Mouse (Mus musculus) heart, embryonic 14.5 days (tissue): ENCODE data around the gene Hspbp1. TPM values are rescaled to one million over a fixed set of nuclear protein-coding genes. Genes with fewer than 3 reads are reported as not detected.

Experiments
- ATAC-seq: fragments of 200-750 bp; cut with Nextera tagmentation; 2 replicates; pipeline ENCODE4 v1.8.0; 2017; ENCODE audit warnings: low read depth, moderate TSS enrichment; ENCODE audit not compliant: insufficient number of reproducible peaks, insufficient read depth, low FRiP score
- H3K27ac ChIP-seq, 2 experiments: fragments of 200-500 bp in 1 of 2; fragments of 300-500 bp in 1 of 2; sonication (generic) in 1 of 2; replicated peaks in 1 of 2; 2 replicates each; pipeline ENCODE4 v1.5.1; 2012 to 2014; ENCODE audit warnings: low read depth in 2 of 2, low read length in 2 of 2, control low read depth in 1 of 2, mild to moderate bottlenecking in 1 of 2, mixed read lengths in 1 of 2; ENCODE audit not compliant: control insufficient read depth in 1 of 2, insufficient read depth in 1 of 2
- H3K27me3 ChIP-seq: fragments of 300-500 bp; sonication (generic); 2 replicates; pipeline ENCODE4 v1.6.1; 2014; ENCODE audit warnings: mild to moderate bottlenecking, low read length, control low read depth; ENCODE audit not compliant: control insufficient read depth, insufficient read depth
- H3K36me3 ChIP-seq: fragments of 300-500 bp; sonication (generic); 2 replicates; pipeline ENCODE4 v1.6.1; 2014; ENCODE audit warnings: mild to moderate bottlenecking, control low read depth, low read length, mixed read lengths; ENCODE audit not compliant: control insufficient read depth, insufficient read depth
- H3K4me1 ChIP-seq, 2 experiments: fragments of 200-500 bp in 1 of 2; fragments of 300-500 bp in 1 of 2; sonication (generic) in 1 of 2; 2 replicates each; pipeline ENCODE4 v1.6.1; 2012 to 2014; ENCODE audit warnings: low read length in 2 of 2, control low read depth in 1 of 2, mixed read lengths in 1 of 2; ENCODE audit not compliant: control insufficient read depth in 2 of 2, insufficient read depth in 2 of 2
- H3K4me2 ChIP-seq: fragments of 300-500 bp; sonication (generic); 2 replicates; pipeline ENCODE4 v1.6.1; 2014; ENCODE audit warnings: mild to moderate bottlenecking, low read length
- H3K4me3 ChIP-seq, 2 experiments: fragments of 200-500 bp in 1 of 2; fragments of 300-500 bp in 1 of 2; sonication (generic) in 1 of 2; 2 replicates each; pipeline ENCODE4 v1.5.1; 2012 to 2014; ENCODE audit warnings: low read length in 2 of 2, mild to moderate bottlenecking in 2 of 2, control low read depth in 1 of 2, low read depth in 1 of 2, moderate library complexity in 1 of 2; ENCODE audit not compliant: control insufficient read depth in 1 of 2, insufficient read depth in 1 of 2
- H3K9ac ChIP-seq: fragments of 300-500 bp; sonication (generic); 2 replicates; pipeline ENCODE4 v1.6.1; 2014; ENCODE audit warnings: mild to moderate bottlenecking, low read length
- H3K9me3 ChIP-seq: fragments of 300-500 bp; sonication (generic); 2 replicates; pipeline ENCODE4 v1.6.1; 2016; ENCODE audit warnings: low read length, control low read depth; ENCODE audit not compliant: control insufficient read depth
- WGBS: fragments of 180-500 bp; shearing (Covaris S2); extraction: QIAGEN DNeasy Blood & Tissue Kit; methylation state at CpG from one replicate; pipeline ENCODE4 v1.1.7; 2014; 5-methylcytosine and 5-hydroxymethylcytosine counted together
- polyA plus RNA-seq: library from polyadenylated mRNA; unstranded; fragments of >200 nt; fragmentation: Nextera tagmentation; extraction: Ambion mirVana; gene quantifications from 2 replicates; pipeline ENCODE4 v1.2.1, GENCODE M21; 2014

Hspbp1 gene
- polyA plus RNA-seq, 1 experiment from 2014 or later = 65.4 TPM

DNA sequence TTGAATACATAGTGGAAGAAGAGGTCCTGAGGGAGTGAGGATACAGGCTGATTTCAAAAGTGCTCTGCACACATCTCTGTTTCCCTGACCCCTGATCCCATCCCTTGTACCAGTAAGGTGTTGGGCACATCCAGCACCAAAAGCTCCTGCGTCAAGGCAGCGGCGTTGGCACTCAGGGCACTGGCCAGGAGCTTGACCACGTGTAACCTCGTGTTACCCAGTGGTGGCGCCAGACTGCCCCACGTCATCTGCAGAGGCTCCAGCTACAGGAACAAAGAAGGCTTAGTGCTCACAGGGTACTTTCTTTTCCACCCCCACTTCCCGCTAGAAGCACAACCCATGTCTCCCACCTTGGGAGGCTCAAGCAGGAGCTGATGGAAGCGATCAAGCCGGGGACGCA lies 43.7 kb downstream of the Hspbp1 start:
- Histone ChIP-seq H3K36me3 (peaks cover 91% of the 10 kb centered on the region), H3K4me1 (no peaks in the 10 kb centered on the region), H3K4me2 (no peak overlapping the region), H3K9me3 (no peaks in the 10 kb centered on the region), H3K9ac (no peak overlapping the region), H3K4me3 (no peak overlapping the region), H3K27me3 (no peaks in the 10 kb centered on the region), H3K27ac (no peak overlapping the region)
- ATAC-seq = no peak
- whole genome bisulfite sequencing = 76% methylated on average over 11 of the region's 11 CpGs

DNA sequence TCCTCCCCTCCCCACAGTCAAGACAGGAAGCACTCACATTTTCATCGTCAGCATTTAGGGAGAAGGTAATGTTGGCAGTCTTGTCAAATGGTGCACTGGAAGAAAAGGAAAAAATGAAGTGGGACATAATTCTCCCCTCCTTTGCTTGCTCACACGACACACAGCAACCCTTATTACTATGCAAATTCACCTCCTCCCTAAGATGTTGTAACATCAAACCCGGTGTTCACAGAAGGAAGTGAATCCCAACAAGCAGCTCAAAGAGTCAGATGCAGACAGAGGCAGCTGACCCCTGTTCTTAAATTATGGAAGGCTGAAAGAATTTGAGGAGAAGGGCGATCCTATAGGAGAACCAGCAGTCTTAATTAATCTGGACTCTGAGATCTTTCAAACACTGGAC lies 48.7 kb downstream of the Hspbp1 start:
- no peaks in the 10 kb centered on the region for H3K9me3 ChIP-seq
- WGBS = 81% methylated on average over 4 of the region's 4 CpGs
- no peaks in the 10 kb centered on the region for H3K27me3 ChIP-seq
- no peaks in the 10 kb centered on the region for H3K4me1 ChIP-seq
- no peak overlapping the region for H3K4me3 ChIP-seq
- no peak for ATAC-seq
- H3K36me3 ChIP-seq = peaks cover 91% of the 10 kb centered on the region
- no peak overlapping the region for H3K9ac ChIP-seq
- no peak overlapping the region for H3K4me2 ChIP-seq
- no peak overlapping the region for H3K27ac ChIP-seq

DNA sequence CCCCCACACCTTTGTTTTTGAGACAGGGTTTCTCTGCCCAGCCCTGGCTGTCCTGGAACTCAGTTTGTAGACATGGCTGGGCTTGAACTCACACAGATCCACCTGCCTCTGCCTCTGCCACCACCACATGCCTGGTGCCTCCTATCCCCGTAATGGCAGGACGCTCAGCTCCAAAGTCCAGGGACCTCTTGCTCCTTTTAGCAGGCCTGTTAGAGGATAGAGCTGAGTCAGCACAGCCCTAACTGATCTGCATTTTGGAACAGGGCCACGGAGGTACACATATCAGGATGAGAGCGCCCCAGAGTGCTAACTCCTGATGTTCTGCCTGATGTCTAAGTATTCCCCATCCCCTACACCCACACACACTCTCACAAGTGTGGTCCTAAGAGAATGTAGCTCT lies 53.8 kb downstream of the Hspbp1 start, which contains the start of gene Tmem86b:
Tmem86b (minus strand) TSS at position 392 of the 400 bp plus-strand sequence.
- H3K4me1 ChIP-seq = no peaks in the 10 kb centered on the region
- no peaks in the 10 kb centered on the region for H3K9me3 ChIP-seq
- no peak for ATAC-seq
- no peak within 1 kb of the TSS for H3K27ac ChIP-seq
- H3K4me3 ChIP-seq = no peak within 1 kb of the TSS
- H3K36me3 ChIP-seq = peaks cover 76% of the 10 kb centered on the region
- no peak within 1 kb of the TSS for H3K9ac ChIP-seq
- H3K4me2 ChIP-seq = no peak within 1 kb of the TSS
- no peaks in the 10 kb centered on the region for H3K27me3 ChIP-seq
- WGBS = 84% methylated on average over 4 of the region's 4 CpGs

DNA sequence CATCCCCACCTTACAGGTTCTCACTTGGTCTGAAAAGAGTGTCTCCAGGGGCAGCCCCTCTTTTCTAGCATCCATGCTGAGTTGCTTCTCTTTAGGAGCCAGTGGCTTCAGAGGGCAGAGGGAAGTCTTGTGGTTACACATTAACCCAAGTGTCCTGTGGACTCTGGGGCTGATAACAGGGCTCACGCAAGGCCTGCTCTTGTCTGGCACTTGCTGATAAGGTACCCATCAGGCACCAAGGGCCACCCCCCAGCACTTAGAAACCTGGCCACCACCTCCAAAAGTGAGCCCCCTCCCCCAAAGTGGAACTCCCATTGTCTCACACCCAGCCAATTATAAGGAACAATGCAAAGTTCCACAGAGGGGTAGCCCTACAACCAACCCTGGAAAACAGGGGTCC lies 54.7 kb downstream of the Hspbp1 start:
- H3K4me1 ChIP-seq = no peaks in the 10 kb centered on the region
- H3K27me3 ChIP-seq = no peaks in the 10 kb centered on the region
- 67% methylated on average over 1 of the region's 1 CpGs for WGBS
- H3K9me3 ChIP-seq = no peaks in the 10 kb centered on the region
- H3K4me3 ChIP-seq = no peak overlapping the region
- peaks cover 68% of the 10 kb centered on the region for H3K36me3 ChIP-seq
- H3K4me2 ChIP-seq = no peak overlapping the region; the same call in 1 of the 2 replicates
- no peak for ATAC-seq
- H3K27ac ChIP-seq = no peak overlapping the region
- H3K9ac ChIP-seq = no peak overlapping the region

DNA sequence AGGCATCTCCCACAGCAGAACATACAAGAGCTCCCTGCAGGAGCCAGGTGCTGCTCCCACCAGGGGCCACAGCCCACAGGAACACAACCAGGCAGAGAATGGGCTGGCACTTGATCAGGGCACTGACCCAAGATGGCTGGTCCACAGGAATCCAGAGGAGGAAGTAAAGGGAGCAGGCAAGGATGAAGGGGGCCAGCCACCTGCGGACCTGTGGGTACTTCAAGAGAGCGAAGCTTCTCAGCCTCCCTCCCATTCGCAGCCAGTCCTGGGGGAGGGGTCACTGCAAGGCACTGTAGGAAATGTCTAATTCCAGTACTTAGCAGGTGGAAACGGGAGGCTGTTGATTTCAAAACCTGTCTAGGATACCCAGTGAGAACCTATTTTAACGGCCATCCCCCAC lies 55.3 kb downstream of the Hspbp1 start:
- Histone ChIP-seq H3K4me3 (no peak overlapping the region), H3K4me2 (no peak overlapping the region; the same call in 1 of the 2 replicates), H3K27me3 (no peaks in the 10 kb centered on the region), H3K9ac (no peak overlapping the region), H3K27ac (no peak overlapping the region), H3K4me1 (no peaks in the 10 kb centered on the region), H3K9me3 (no peaks in the 10 kb centered on the region), H3K36me3 (peaks cover 63% of the 10 kb centered on the region)
- no peak for ATAC-seq
- 79% methylated on average over 5 of the region's 5 CpGs for WGBS

DNA sequence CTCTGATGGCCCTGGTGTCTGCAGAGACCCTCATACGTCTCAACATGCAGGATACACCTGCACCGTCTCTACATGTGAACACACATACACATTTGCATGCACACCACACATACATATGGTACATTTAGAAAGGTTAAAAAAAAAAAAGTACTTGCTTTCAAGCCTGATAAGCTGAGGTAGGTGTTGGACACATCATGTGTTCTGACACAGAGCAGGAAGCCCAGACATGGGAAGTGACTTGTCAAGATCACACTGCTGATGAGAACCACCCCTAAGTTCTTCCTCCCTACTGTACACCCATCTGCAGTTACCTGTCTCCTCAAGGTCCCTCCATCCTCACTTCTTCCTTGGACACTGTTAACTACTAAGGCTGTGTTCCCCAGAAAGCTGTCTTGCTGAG lies 58.9 kb downstream of the Hspbp1 start:
- Histone ChIP-seq H3K27me3 (no peaks in the 10 kb centered on the region), H3K4me2 (no peak overlapping the region), H3K9ac (no peak overlapping the region), H3K36me3 (peaks cover 28% of the 10 kb centered on the region), H3K4me3 (no peak overlapping the region), H3K27ac (no peak overlapping the region), H3K9me3 (no peaks in the 10 kb centered on the region), H3K4me1 (no peaks in the 10 kb centered on the region)
- no peak for ATAC-seq
- WGBS = 83% methylated on average over 2 of the region's 2 CpGs

DNA sequence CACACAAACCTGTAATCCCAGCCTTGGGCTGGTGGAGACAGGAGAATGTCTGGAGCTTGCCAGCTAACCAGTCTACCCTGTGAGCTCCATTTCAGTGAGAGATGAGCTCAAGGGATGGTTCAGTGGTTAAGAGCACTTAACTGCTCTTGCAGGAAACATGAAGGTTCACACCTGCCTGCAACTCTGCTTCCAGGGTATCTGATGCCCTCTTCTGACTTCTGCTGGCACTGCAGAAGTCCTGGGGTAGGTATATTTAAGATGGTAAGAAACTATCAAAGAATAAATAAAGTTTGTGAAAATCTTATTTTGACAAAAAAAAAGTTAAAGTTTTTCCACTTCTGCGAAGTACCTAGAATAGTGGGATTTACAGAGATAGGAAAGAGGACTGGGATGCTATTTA lies 60.5 kb downstream of the Hspbp1 start:
- Histone ChIP-seq H3K27ac (no peak overlapping the region), H3K9ac (no peak overlapping the region), H3K9me3 (no peaks in the 10 kb centered on the region), H3K27me3 (no peaks in the 10 kb centered on the region), H3K36me3 (peaks cover 12% of the 10 kb centered on the region), H3K4me2 (no peak overlapping the region), H3K4me3 (no peak overlapping the region), H3K4me1 (no peaks in the 10 kb centered on the region)
- no peak for ATAC-seq
- 43% methylated on average over 1 of the region's 1 CpGs for WGBS

DNA sequence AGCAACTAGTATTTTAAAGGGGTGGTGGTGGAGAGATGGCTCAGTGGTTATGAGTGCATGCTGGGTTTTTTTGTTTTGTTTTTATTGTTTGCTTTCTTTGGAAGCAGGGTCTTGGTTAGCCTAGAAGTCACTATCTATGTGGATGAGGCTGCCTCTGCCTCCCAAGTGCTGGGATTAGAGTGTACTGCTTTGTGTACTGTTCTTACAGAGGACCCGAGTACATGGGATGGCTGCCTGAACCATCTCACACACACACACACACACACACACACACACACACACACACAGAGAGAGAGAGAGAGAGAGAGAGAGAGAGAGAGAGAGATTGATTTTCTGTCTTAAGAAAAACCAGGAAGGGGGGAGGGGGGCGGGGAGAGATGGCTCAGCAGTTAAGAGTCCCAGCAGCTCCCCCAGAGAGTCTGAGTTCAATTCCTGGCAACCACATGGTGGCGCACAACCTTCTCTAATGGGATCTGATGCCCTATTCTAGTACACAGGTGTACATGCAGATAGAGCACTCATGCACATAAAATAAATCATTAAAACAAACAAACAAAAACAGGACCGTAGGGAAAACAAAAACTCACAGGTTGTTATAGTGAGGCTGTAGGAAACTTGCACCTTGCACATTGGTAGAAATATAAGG lies 61.2 kb downstream of the Hspbp1 start:
- peaks cover 6% of the 10 kb centered on the region for H3K36me3 ChIP-seq
- no peaks in the 10 kb centered on the region for H3K9me3 ChIP-seq
- H3K27me3 ChIP-seq = no peaks in the 10 kb centered on the region
- WGBS = 23% methylated on average over 4 of the region's 4 CpGs
- no peak overlapping the region for H3K4me3 ChIP-seq
- H3K27ac ChIP-seq = no peak overlapping the region
- no peak for ATAC-seq
- H3K4me1 ChIP-seq = no peaks in the 10 kb centered on the region
- no peak overlapping the region for H3K9ac ChIP-seq
- H3K4me2 ChIP-seq = no peak overlapping the region
